Comparison of ENCODE assay signal across 17 mouse cellular contexts in the genomic region with DNA sequence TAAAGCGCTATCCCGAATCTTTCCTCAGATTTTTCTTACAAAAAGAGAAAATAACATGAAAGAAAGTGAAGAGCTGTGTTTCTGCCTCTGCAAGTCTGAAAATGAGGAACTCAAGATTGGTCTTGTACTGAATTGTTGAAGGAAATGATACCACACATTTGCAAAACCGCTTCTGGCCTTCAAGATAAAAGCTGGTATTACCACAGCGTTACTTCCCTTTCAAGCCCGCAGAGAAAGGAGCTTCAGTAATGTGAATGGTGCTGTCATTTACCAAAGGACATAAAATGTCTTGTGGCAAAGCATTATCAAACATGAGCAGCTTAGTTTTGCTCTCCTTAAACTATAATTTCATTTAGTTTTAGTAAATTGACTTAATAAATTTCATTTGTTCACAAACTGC. TPM values are rescaled to one million over a fixed set of nuclear protein-coding genes. Genes with fewer than 3 reads are reported as not detected.
DNase-seq lines count a peak whose midpoint lies in the region; ATAC-seq and TF ChIP-seq lines count a peak whose summit lies in the region.
"Had no signal": no experiment of that assay in that cellular context is flagged by ENCODE, and none has a peak within 500 bp of the region (broad histone marks: within the 10 kb centered on the region; RNA-seq: fewer than 3 reads in every experiment).

A gene (minus strand): TSS at position 105 of the 400 bp plus-strand sequence.

- DNase-seq in lung, postnatal 36 days = peak; percentile 51
- no peak for DNase-seq in lung, postnatal 10 days
- DNase-seq in liver, embryonic 11.5 days (ENCODE audit: low spot score) = no peak
- peak; percentile 17 for DNase-seq in naive thymus-derived CD4-positive, alpha-beta T cell, adult 2 months (ENCODE audit: low read depth)
- no peak for DNase-seq in layer of hippocampus, postnatal 25 days (ENCODE audit: extremely low spot score in 1 of 2, low spot score in 1 of 2)
- no peak for DNase-seq in left cerebral cortex, adult 2 months (ENCODE audit: extremely low spot score in 1 of 2, low spot score in 2 of 2)
- no peak for DNase-seq in left cerebral cortex, postnatal 14 days (ENCODE audit: low spot score in 2 of 2)
- DNase-seq: adrenal gland, postnatal 25 days; cerebellum, postnatal 36 days; gastrocnemius, postnatal 10 days; heart, postnatal 14 days; kidney, adult 11 months; right cerebral cortex, postnatal 25 days; thymus, adult 2 months had no signal

- no peak within 1 kb of the TSS for H3K9ac ChIP-seq in liver, embryonic 11.5 days (ENCODE audit: low read depth, low read length)
- H3K9ac ChIP-seq: lung, embryonic 15.5 days; neural tube, embryonic 12.5 days had no signal

- TF ChIP-seq POLR2A in bone marrow, adult 2 months (IDR thresholded peaks at IDR 0.05; ENCODE audit: borderline replicate concordance, control insufficient read depth, low read depth, low read length) = no peak

- under 1% methylated on average over 5 of the region's 5 CpGs for WGBS in bone marrow, adult 2 months
- WGBS in liver, embryonic 11.5 days = 53% methylated on average over 5 of the region's 5 CpGs

- no peaks in the 10 kb centered on the region; the same call in 1 of the 2 replicates for H3K4me1 ChIP-seq in bone marrow, adult 2 months (ENCODE audit: control insufficient read depth, insufficient read depth, low read length)
- H3K4me1 ChIP-seq in liver, embryonic 11.5 days (replicated peaks; ENCODE audit: control insufficient read depth, insufficient read depth, low read length) = no peaks in the 10 kb centered on the region
- H3K4me1 ChIP-seq: lung, embryonic 15.5 days; neural tube, embryonic 12.5 days had no signal

- H3K4me2 ChIP-seq in liver, embryonic 11.5 days = peak within 1 kb of the TSS; percentile 49
- H3K4me2 ChIP-seq: lung, embryonic 15.5 days; neural tube, embryonic 12.5 days had no signal

- no peaks in the 10 kb centered on the region for H3K27me3 ChIP-seq in liver, embryonic 11.5 days (replicated peaks; ENCODE audit: control insufficient read depth, insufficient read depth, low read length)
- H3K27me3 ChIP-seq: lung, embryonic 15.5 days; neural tube, embryonic 12.5 days had no signal

- no peak within 1 kb of the TSS for H3K27ac ChIP-seq in bone marrow, adult 2 months (ENCODE audit: control insufficient read depth, insufficient read depth, low read depth, low read length, poor library complexity)
- peak within 1 kb of the TSS; percentile 64 for H3K27ac ChIP-seq in liver, embryonic 11.5 days (ENCODE audit: low read depth, low read length)
- no peak within 1 kb of the TSS for H3K27ac ChIP-seq in left cerebral cortex, adult 2 months
- H3K27ac ChIP-seq: lung, embryonic 15.5 days; neural tube, embryonic 12.5 days had no signal

- peak; percentile 90 for ATAC-seq in liver, embryonic 11.5 days (replicated peaks; ENCODE audit: low FRiP score)

- no peaks in the 10 kb centered on the region for H3K36me3 ChIP-seq in liver, embryonic 11.5 days (ENCODE audit: control insufficient read depth, insufficient read depth, low read length)
- H3K36me3 ChIP-seq: lung, embryonic 15.5 days; neural tube, embryonic 12.5 days had no signal

- TF ChIP-seq CTCF in bone marrow, adult 2 months (IDR thresholded peaks at IDR 0.05; ENCODE audit: control insufficient read depth, insufficient read depth, low read length) = no peak
- no peak for TF ChIP-seq CTCF in left cerebral cortex, adult 2 months (IDR thresholded peaks at IDR 0.05)

- intact Hi-C loops in left cerebral cortex, adult 2 months (cut with DNase I) = no loop called here
- intact Hi-C loops in left cerebral cortex, postnatal 14 days (cut with DNase I) = no loop called here

- H3K9me3 ChIP-seq in liver, embryonic 11.5 days (ENCODE audit: control insufficient read depth, low read length) = no peaks in the 10 kb centered on the region
- H3K9me3 ChIP-seq: lung, embryonic 15.5 days; neural tube, embryonic 12.5 days had no signal

- peak within 1 kb of the TSS; percentile 58 for H3K4me3 ChIP-seq in bone marrow, adult 2 months (replicated peaks; ENCODE audit: control insufficient read depth, low read depth, low read length)
- H3K4me3 ChIP-seq in liver, embryonic 11.5 days (ENCODE audit: low read depth, low read length) = peak within 1 kb of the TSS; percentile 32
- H3K4me3 ChIP-seq in left cerebral cortex, adult 2 months = no peak within 1 kb of the TSS
- H3K4me3 ChIP-seq: lung, embryonic 15.5 days; neural tube, embryonic 12.5 days had no signal

RNA-seq across cellular contexts. Expression of the gene that starts here (rescaled TPM):
- 18.1 and 27.5 TPM in 2 replicates for polyA plus RNA-seq in bone marrow, adult 2 months (2011; ENCODE audit: insufficient read depth, insufficient read length, low replicate concordance, missing spikeins)
- polyA plus RNA-seq in liver, embryonic 11.5 days (2014; fragmentation: Nextera tagmentation; extraction: Ambion mirVana) = 33.3 and 36.0 TPM in 2 replicates
- under 1 TPM in 1 of 2 experiments, not detected in 1; 0.16 TPM for total RNA-seq in layer of hippocampus, postnatal 25 days (2021)
- total RNA-seq in left cerebral cortex, adult 2 months (2021) = under 1 TPM in 1 of 2 experiments, not detected in 1; 0.21 TPM
- total RNA-seq in left cerebral cortex, postnatal 14 days (2021) = under 1 TPM in 1 of 2 experiments, not detected in 1; 0.38 TPM

Comparison
In these comparisons a context has a peak if more than half of its experiments do, and no peak if none do; other contexts are left out.
1. DNase-seq: peak in lung, postnatal 36 days (single experiment) and naive thymus-derived CD4-positive, alpha-beta T cell, adult 2 months (single experiment); none in lung, postnatal 10 days (single experiment), liver, embryonic 11.5 days (single experiment), layer of hippocampus, postnatal 25 days (0 of 2), left cerebral cortex, adult 2 months (0 of 2) and left cerebral cortex, postnatal 14 days (0 of 2).